Mouse (Mus musculus): Measurements from ENCODE around the gene Zfyve28. TPM values are rescaled to one million over a fixed set of nuclear protein-coding genes. Genes with fewer than 3 reads are reported as not detected.

The Zfyve28 gene
- polyA plus RNA-seq, 1 experiment from 2014 or later = not detected

DNA sequence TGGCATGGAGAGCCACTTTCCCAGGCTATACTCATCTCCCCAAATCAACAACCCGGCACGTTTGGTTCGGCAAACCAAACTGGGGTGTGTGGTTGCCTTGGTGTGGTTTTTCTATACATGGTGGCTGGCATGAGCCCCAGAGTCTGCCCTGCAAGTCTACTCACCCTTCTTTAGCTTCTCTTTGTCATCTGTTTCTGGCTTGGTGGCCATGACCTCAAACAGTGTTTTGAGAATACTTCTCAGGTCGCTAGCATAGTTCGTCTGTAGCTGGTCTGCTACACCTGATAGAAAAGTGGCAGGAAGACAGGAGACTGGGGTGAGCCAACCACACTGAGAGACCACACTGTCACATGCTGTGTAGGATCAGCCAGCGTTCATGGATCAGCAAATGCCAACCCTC lies 89.6 kb downstream of the Zfyve28 start:
- Histone ChIP-seq H3K4me3 (no peak overlapping the region), H3K27me3 (replicated peaks) (no peaks in the 10 kb centered on the region; the same call in 1 of the 2 replicates), H3K4me1 (no peaks in the 10 kb centered on the region), H3K4me2 (no peak overlapping the region), H3K36me3 (no peaks in the 10 kb centered on the region), H3K9ac (no peak overlapping the region), H3K9me3 (replicated peaks) (no peaks in the 10 kb centered on the region), H3K27ac (no peak overlapping the region)
- 70% methylated on average over 6 of the region's 6 CpGs for WGBS (ENCODE audit: insufficient replicate concordance)
- ATAC-seq = no peak

DNA sequence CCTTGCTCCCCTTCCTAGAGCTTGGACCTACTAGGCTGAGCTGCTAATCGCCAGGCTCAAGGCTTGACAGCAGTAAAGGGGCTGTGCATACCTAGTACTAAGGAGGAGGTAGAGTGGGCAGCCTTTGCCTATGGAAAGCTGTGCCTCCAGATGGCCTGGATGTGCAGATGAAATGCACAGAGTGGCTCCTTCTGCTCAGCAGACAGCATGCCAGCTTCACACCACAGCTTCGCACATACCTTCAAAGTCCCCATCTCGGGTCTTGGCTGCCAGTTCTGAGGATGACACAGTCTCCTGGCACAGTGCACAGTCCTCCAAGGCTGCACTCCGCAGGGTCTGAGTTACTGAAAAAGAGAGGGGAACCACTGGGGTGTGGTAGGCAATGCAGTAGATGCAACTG lies 91.0 kb downstream of the Zfyve28 start:
- 68% methylated on average over 4 of the region's 4 CpGs for WGBS (ENCODE audit: insufficient replicate concordance)
- Histone ChIP-seq H3K4me2 (no peak overlapping the region), H3K27me3 (replicated peaks) (no peaks in the 10 kb centered on the region; the same call in 1 of the 2 replicates), H3K27ac (no peak overlapping the region), H3K9ac (no peak overlapping the region), H3K4me3 (no peak overlapping the region), H3K4me1 (no peaks in the 10 kb centered on the region), H3K36me3 (no peaks in the 10 kb centered on the region), H3K9me3 (replicated peaks) (no peaks in the 10 kb centered on the region)
- ATAC-seq = no peak

DNA sequence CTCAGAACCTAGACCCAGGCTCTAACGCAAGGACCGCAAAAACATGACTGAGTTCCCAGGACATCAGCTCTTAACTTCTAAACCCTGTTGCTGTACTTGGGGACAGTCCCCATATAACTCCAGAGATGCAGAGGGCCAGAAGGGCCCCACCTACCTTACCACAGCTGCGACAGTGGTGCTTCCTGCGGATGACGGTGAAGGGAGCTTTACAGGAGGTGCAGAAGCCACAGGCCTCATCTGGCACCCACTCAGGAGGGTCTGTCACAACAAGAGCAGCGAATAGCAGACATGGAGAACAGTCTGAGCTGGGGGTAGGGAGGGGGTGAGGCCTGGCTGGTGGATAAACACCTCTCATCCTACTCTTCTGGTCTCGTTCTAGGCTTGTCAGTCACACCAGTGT lies 91.8 kb downstream of the Zfyve28 start:
- no peak overlapping the region for H3K9ac ChIP-seq
- H3K9me3 ChIP-seq (replicated peaks) = no peaks in the 10 kb centered on the region
- WGBS (ENCODE audit: insufficient replicate concordance) = 50% methylated on average over 7 of the region's 7 CpGs
- H3K36me3 ChIP-seq = no peaks in the 10 kb centered on the region
- H3K27ac ChIP-seq = no peak overlapping the region
- H3K4me3 ChIP-seq = no peak overlapping the region
- no peak for ATAC-seq
- no peak overlapping the region for H3K4me2 ChIP-seq
- H3K27me3 ChIP-seq (replicated peaks) = no peaks in the 10 kb centered on the region; the same call in 1 of the 2 replicates
- H3K4me1 ChIP-seq = no peaks in the 10 kb centered on the region

DNA sequence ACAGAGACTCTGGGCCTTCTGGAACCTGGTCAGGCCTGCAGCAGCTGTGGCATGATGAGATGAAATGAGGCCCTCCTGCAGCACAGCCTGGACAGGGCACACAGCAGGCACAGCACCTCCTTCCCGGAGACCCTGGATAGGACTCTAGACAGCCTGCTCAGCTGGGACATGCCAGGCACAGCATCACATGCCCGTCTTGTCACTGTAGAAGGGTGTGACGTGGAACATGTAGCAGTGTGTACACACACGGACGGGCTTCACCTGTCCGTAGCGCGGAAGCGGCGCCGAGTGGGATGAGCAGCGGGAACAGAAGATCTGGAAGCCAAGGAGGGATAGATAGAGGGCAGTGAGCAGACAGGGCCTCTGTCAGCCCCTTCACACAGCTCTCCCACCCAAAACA lies 92.5 kb downstream of the Zfyve28 start:
- no peak for ATAC-seq
- Histone ChIP-seq H3K4me1 (no peaks in the 10 kb centered on the region), H3K36me3 (no peaks in the 10 kb centered on the region)

DNA sequence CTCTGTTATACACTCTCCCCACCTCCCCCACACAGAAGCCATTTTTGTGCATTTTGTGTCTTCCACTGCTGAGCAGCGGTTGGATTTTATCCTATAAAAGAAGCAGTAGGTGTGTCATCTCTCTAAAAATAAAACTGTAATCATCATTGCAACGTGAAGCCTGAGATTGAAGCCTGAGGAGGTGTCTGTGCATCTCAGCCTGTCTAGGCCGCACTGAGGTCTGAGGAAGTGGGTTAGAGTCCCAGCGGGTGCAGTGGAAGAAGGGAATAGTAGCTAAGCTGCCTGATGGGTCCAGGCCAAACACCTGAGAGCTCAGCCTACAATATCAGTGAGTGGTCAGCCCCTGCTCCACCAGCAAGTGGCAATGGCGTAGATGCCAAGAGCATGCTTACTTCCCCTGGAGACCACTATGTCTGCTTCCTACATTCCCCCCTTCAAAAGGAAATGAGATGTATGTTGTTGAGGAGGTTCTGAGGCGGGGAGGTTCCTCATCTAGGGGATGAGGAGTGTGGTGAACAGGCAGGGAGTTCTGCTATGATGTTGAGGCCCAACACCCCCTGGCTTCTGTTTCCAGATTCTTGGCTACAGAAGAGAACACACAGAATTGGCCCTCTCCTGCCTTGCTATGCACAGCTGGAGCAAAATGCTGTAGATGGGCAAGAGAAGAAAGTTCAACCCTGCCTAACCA lies 93.1 kb downstream of the Zfyve28 start:
- ATAC-seq = no peak
- no peaks in the 10 kb centered on the region; the same call in 1 of the 2 replicates for H3K27me3 ChIP-seq (replicated peaks)
- WGBS (ENCODE audit: insufficient replicate concordance) = 50% methylated on average over 6 of the region's 6 CpGs

More for the DNA sequence above, 92.5 kb downstream of the Zfyve28 start:
- WGBS (ENCODE audit: insufficient replicate concordance) = 89% methylated on average over 12 of the region's 12 CpGs
- Histone ChIP-seq H3K27ac (no peak overlapping the region), H3K9ac (no peak overlapping the region), H3K4me3 (no peak overlapping the region), H3K27me3 (replicated peaks) (no peaks in the 10 kb centered on the region; the same call in 1 of the 2 replicates), H3K4me2 (no peak overlapping the region), H3K9me3 (replicated peaks) (no peaks in the 10 kb centered on the region)

DNA sequence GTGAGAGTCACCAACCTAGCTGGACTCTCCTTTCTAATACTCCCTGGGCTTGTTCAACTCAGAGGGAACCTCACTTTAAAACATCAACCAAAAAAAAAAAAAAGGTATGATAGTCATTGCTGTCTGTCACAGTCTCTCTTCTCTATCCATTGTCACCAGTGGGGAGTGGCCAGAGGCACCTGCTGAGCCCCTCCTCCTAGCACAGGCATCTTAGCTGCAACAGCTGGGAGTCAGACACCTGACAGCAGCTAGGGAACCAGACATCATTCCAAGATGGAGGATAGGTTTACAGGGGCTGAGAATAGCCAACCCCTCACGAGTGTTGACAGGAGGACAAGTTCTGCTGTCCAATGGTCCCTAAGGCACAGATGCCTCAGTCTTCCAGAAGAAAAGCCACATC lies 93.8 kb downstream of the Zfyve28 start:
- H3K27ac ChIP-seq = no peak overlapping the region
- H3K4me1 ChIP-seq = peaks cover 4% of the 10 kb centered on the region; the same call in 1 of the 2 replicates
- no peaks in the 10 kb centered on the region for H3K9me3 ChIP-seq (replicated peaks)
- H3K27me3 ChIP-seq (replicated peaks) = no peaks in the 10 kb centered on the region; the same call in 1 of the 2 replicates
- H3K9ac ChIP-seq = no peak overlapping the region
- 39% methylated on average over 1 of the region's 1 CpGs for WGBS (ENCODE audit: insufficient replicate concordance)
- no peaks in the 10 kb centered on the region for H3K36me3 ChIP-seq
- H3K4me3 ChIP-seq = no peak overlapping the region
- no peak overlapping the region for H3K4me2 ChIP-seq
- no peak for ATAC-seq

More for the DNA sequence above, 93.1 kb downstream of the Zfyve28 start:
- no peak overlapping the region for H3K4me2 ChIP-seq
- H3K36me3 ChIP-seq = no peaks in the 10 kb centered on the region
- no peak overlapping the region for H3K9ac ChIP-seq
- no peaks in the 10 kb centered on the region for H3K9me3 ChIP-seq (replicated peaks)
- no peaks in the 10 kb centered on the region for H3K4me1 ChIP-seq
- H3K4me3 ChIP-seq = no peak overlapping the region
- no peak overlapping the region for H3K27ac ChIP-seq

DNA sequence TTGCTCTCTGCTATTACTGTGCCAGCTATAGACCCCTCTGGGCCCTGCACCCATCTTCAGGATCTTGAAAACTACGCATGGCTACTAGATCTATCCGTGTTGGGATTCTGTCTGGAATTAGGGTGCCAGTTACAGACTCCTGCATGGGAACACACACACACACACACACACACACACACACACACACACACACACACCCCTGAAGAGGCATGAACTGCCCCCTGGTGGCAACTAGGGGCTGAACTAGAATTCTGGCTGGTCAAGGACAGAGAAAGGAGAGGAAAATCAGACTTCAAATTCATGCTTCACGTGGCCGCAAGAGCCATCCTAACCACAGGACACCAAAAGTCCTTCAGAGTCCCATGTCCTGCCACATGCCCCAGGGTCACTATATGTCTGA lies 96.4 kb downstream of the Zfyve28 start:
- no peak overlapping the region for H3K9ac ChIP-seq
- no peak overlapping the region for H3K4me2 ChIP-seq
- H3K9me3 ChIP-seq (replicated peaks) = no peaks in the 10 kb centered on the region
- H3K4me3 ChIP-seq = no peak overlapping the region
- H3K36me3 ChIP-seq = no peaks in the 10 kb centered on the region
- WGBS (ENCODE audit: insufficient replicate concordance) = 60% methylated on average over 4 of the region's 4 CpGs
- no peak overlapping the region for H3K27ac ChIP-seq
- ATAC-seq = no peak
- H3K27me3 ChIP-seq (replicated peaks) = no peaks in the 10 kb centered on the region; the same call in 1 of the 2 replicates
- H3K4me1 ChIP-seq = peaks cover 21% of the 10 kb centered on the region

DNA sequence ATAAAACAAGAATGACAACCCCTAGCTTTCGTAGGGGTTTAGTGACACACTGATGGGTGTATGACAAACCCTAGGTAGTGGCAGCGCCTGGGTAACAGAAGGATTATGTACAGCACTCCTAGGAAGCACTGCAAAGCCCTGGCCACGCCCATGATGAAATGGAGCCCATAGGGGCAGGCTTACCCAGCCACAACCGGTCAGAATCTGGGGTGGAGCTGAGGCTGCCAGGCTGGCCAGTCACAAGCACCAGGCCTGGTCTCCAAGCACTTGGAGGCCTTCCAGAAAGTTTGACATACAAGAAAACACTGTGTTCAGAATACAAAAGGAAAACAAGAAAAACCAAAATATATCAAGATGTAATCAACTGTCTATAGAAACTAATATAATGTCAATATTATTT lies 97.2 kb downstream of the Zfyve28 start:
- Histone ChIP-seq H3K4me2 (no peak overlapping the region), H3K4me3 (no peak overlapping the region), H3K4me1 (peaks cover 29% of the 10 kb centered on the region), H3K36me3 (no peaks in the 10 kb centered on the region), H3K9me3 (replicated peaks) (no peaks in the 10 kb centered on the region), H3K27me3 (replicated peaks) (no peaks in the 10 kb centered on the region; the same call in 1 of the 2 replicates), H3K9ac (no peak overlapping the region), H3K27ac (no peak overlapping the region)
- WGBS (ENCODE audit: insufficient replicate concordance) = 39% methylated on average over 4 of the region's 4 CpGs
- no peak for ATAC-seq

DNA sequence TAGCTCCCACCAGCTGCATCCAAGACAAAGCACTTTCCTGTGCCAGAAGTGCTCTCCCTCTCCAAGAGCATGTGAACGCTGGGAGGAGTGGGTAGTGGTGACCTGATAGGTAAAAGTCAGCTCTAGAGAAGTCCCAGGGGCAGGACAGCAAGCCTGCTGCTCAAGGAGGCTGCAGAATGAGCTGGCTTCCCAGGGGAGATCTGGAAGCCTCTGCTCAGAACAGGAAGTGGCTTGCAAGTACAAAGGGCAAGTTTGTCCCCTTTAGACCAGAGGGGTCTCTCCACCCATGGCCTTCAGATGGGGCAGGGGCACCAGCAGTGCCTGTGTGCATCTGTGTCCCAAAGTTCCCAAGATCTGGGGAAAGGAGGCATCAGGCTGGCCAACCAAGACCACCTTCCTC lies 98.7 kb downstream of the Zfyve28 start:
- H3K36me3 ChIP-seq = no peaks in the 10 kb centered on the region
- no peak overlapping the region for H3K4me2 ChIP-seq
- no peak overlapping the region for H3K9ac ChIP-seq
- H3K27ac ChIP-seq = no peak overlapping the region
- H3K27me3 ChIP-seq (replicated peaks) = no peaks in the 10 kb centered on the region
- no peaks in the 10 kb centered on the region for H3K9me3 ChIP-seq (replicated peaks)
- no peak for ATAC-seq
- H3K4me1 ChIP-seq = peaks cover 30% of the 10 kb centered on the region
- H3K4me3 ChIP-seq = no peak overlapping the region
- WGBS (ENCODE audit: insufficient replicate concordance) = 50% methylated on average over 1 of the region's 1 CpGs

DNA sequence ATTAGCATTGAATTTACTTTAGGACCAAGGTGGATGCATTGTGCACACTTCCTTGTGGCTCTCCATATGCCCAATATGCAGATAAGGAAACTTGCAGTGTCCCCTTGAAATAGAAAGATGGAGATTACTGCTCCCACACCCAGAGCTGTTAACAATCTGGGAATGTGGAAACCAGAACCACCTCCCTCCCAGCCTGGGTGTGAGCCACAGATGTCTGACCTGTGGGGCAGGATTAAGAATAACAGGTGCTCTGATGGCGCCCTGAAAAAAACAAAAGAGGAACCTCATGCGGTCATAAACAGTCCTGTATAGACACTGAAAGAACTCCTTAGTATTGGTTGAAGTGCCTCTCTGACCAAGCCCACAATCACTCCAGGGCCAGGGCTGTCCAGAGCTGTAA lies 99.4 kb downstream of the Zfyve28 start:
- no peaks in the 10 kb centered on the region for H3K9me3 ChIP-seq (replicated peaks)
- no peak for ATAC-seq
- H3K4me1 ChIP-seq = peaks cover 30% of the 10 kb centered on the region
- peak overlapping the region; percentile 100 for H3K4me2 ChIP-seq
- H3K4me3 ChIP-seq = no peak overlapping the region
- H3K27me3 ChIP-seq (replicated peaks) = no peaks in the 10 kb centered on the region
- H3K27ac ChIP-seq = no peak overlapping the region
- 51% methylated on average over 2 of the region's 2 CpGs for WGBS (ENCODE audit: insufficient replicate concordance)
- no peaks in the 10 kb centered on the region for H3K36me3 ChIP-seq
- H3K9ac ChIP-seq = no peak overlapping the region

DNA sequence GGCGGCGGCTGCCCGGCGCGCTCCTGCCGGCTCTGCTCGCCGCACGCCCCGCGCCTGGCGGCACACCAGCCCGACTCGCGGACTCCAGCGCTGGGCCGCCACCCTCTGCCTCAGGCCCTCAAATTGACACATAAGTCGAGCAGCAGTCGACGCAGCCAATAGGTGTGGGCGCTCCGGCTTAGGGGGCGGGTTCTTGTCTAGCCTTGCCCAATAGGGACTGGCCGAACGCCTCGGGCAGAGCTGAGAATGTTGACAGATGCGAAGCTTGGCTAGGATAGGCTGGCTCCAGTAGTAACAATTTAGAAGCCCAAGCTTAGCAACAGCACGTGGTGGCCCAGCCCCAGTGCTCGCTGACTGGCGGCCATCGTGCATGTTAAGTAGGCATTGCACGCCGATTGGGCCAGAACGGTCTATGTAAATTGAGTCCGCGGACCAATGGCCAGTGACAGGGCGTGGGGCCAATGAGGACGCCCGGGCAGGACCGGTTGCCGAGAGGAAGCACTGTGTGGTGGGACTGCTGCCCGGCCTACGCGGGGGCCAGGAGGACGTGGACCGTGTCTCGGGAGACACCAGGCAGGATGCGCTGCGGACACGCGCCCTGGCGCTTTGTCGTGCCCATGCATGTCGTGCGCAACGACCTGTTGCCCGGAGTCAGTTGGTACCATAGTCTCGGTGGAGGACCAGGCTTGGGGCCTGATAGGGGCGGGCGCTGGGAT lies 100.5 kb downstream of the Zfyve28 start, which contains the start of gene Mxd4:
TSS of gene Mxd4 (minus strand) at position 120 of the 716 bp plus-strand sequence.
- peak within 1 kb of the TSS; percentile 75 for H3K9ac ChIP-seq
- WGBS (ENCODE audit: insufficient replicate concordance) = under 1% methylated on average over 60 of the region's 60 CpGs
- peak; percentile 97 for ATAC-seq

DNA sequence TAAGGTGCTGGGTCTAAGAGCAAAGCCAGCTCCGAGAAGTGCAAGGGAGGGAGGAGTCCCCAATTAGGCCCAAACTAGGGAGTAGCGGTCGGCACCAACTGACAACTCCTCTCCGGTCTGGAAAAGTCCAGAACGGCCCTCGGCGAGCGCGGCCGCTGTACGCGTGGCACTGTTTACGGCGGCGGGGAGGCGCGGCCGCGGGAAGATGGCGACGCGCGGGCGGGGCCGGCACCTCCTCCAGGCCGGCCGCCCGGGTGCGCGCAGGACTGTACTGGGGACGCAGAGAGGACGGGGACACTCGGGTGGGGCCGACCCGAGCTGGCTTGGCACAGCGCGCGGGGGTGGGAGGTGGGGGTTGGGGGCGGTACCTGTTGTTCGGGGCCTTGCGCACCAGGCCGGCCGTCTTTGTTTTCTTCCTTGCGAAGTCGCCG lies 101.3 kb downstream of the Zfyve28 start:
- Histone ChIP-seq H3K4me1 (peaks cover 30% of the 10 kb centered on the region), H3K36me3 (no peaks in the 10 kb centered on the region), H3K27ac (peak overlapping the region; percentile 86), H3K4me2 (peak overlapping the region; percentile 100), H3K9me3 (replicated peaks) (no peaks in the 10 kb centered on the region), H3K9ac (peak overlapping the region; percentile 75), H3K27me3 (replicated peaks) (no peaks in the 10 kb centered on the region), H3K4me3 (peak overlapping the region; percentile 78)
- no peak for ATAC-seq
- WGBS (ENCODE audit: insufficient replicate concordance) = under 1% methylated on average over 25 of the region's 46 CpGs

More for the DNA sequence above, 100.5 kb downstream of the Zfyve28 start, which contains the start of gene Mxd4:
- H3K9me3 ChIP-seq (replicated peaks) = no peaks in the 10 kb centered on the region
- no peaks in the 10 kb centered on the region for H3K36me3 ChIP-seq
- H3K27ac ChIP-seq = peak within 1 kb of the TSS; percentile 86
- peak within 1 kb of the TSS; percentile 78 for H3K4me3 ChIP-seq
- H3K4me1 ChIP-seq = peaks cover 30% of the 10 kb centered on the region
- H3K27me3 ChIP-seq (replicated peaks) = no peaks in the 10 kb centered on the region
- peak within 1 kb of the TSS; percentile 100 for H3K4me2 ChIP-seq

All from liver, embryonic 12.5 days (tissue).